Mouse (Mus musculus) ES-Bruce4 (cell line): ENCODE measurements around the gene Ankfn1. TPM values are rescaled to one million over a fixed set of nuclear protein-coding genes. Genes with fewer than 3 reads are reported as not detected.

ENCODE experiments used
- H3K27ac ChIP-seq: 2 replicates; pipeline ENCODE4 v1.5.1; 2012; ENCODE audit warnings: low read length, inconsistent platforms; ENCODE audit not compliant: insufficient read depth
- H3K27me3 ChIP-seq: 2 replicates; pipeline ENCODE4 v1.6.1; 2012; ENCODE audit warnings: mild to moderate bottlenecking, low read length, inconsistent platforms; ENCODE audit not compliant: control insufficient read depth, poor library complexity, insufficient read depth, severe bottlenecking
- H3K36me3 ChIP-seq: 2 replicates; pipeline ENCODE4 v1.6.1; 2012; ENCODE audit warnings: inconsistent platforms, mild to moderate bottlenecking, low read length, moderate library complexity; ENCODE audit not compliant: control insufficient read depth, poor library complexity, insufficient read depth, severe bottlenecking
- H3K4me1 ChIP-seq: one replicate; pipeline ENCODE4 v1.8.1; 2011; ENCODE audit warnings: low read length; ENCODE audit not compliant: control insufficient read depth, insufficient read depth
- H3K4me3 ChIP-seq: 2 replicates; pipeline ENCODE4 v1.5.1; 2011; ENCODE audit warnings: low read depth, mild to moderate bottlenecking, low read length
- H3K9ac ChIP-seq: 2 replicates; pipeline ENCODE4 v1.6.1; 2012; ENCODE audit warnings: low read depth, mild to moderate bottlenecking, inconsistent platforms; ENCODE audit not compliant: poor library complexity, severe bottlenecking
- H3K9me3 ChIP-seq: replicated peaks from 2 replicates; pipeline ENCODE4 v1.6.1; 2012; ENCODE audit warnings: mild to moderate bottlenecking, low read length, inconsistent platforms; ENCODE audit not compliant: control insufficient read depth, poor library complexity, insufficient read depth, severe bottlenecking
- CTCF ChIP-seq: IDR thresholded peaks from one replicate; pipeline ENCODE4 v1.8.1; 2011; ENCODE audit warnings: low read depth, low read length
- EP300 ChIP-seq: IDR thresholded peaks from 2 replicates; pipeline ENCODE4 v1.6.1; 2011; ENCODE audit warnings: low read depth, low read length; ENCODE audit not compliant: insufficient read depth
- POLR2A ChIP-seq: IDR thresholded peaks from one replicate; pipeline ENCODE4 v1.8.1; 2011; ENCODE audit warnings: low read length; ENCODE audit not compliant: insufficient read depth
- polyA plus RNA-seq: library from polyadenylated mRNA; stranded (reverse); fragments of >200 nt; gene quantifications from 2 replicates; pipeline ENCODE4 v1.2.4, GENCODE M21; 2011; ENCODE audit warnings: low read depth; ENCODE audit not compliant: missing spikeins, insufficient read depth, insufficient read length

Gene Ankfn1
- polyA plus RNA-seq, 1 experiment = not detected

- Histone ChIP-seq H3K36me3 (no peaks in the 10 kb centered on the region), H3K4me1 (no peaks in the 10 kb centered on the region), H3K27me3 (no peaks in the 10 kb centered on the region), H3K27ac (no peak overlapping the region), H3K9me3 (no peaks in the 10 kb centered on the region; the same call in 1 of the 2 replicates), H3K9ac (no peak overlapping the region), H3K4me3 (no peak overlapping the region)
- no peak for TF ChIP-seq POLR2A
Measured at GRCm38 (mm10) chr11:89607270-89607669, 170.2 kb downstream of the Ankfn1 start.

- Histone ChIP-seq H3K9me3 (no peaks in the 10 kb centered on the region; the same call in 1 of the 2 replicates), H3K27me3 (no peaks in the 10 kb centered on the region), H3K36me3 (no peaks in the 10 kb centered on the region), H3K9ac (no peak overlapping the region), H3K27ac (no peak overlapping the region), H3K4me1 (no peaks in the 10 kb centered on the region), H3K4me3 (no peak overlapping the region)
- no peak for TF ChIP-seq POLR2A
- TF ChIP-seq EP300 = no peak
- TF ChIP-seq CTCF = no peak
Measured at GRCm38 (mm10) chr11:89606346-89606745, 171.1 kb downstream of the Ankfn1 start.

GRCm38 (mm10) chr11:89602966-89603365, 174.5 kb downstream of the Ankfn1 start:
- H3K4me3 ChIP-seq = no peak overlapping the region
- H3K27ac ChIP-seq = no peak overlapping the region
- TF ChIP-seq CTCF (no peak), POLR2A (no peak), EP300 (no peak)
- no peak overlapping the region for H3K9ac ChIP-seq
- H3K36me3 ChIP-seq = no peaks in the 10 kb centered on the region
- no peaks in the 10 kb centered on the region for H3K4me1 ChIP-seq
- H3K27me3 ChIP-seq = no peaks in the 10 kb centered on the region
- no peaks in the 10 kb centered on the region; the same call in 1 of the 2 replicates for H3K9me3 ChIP-seq

DNA sequence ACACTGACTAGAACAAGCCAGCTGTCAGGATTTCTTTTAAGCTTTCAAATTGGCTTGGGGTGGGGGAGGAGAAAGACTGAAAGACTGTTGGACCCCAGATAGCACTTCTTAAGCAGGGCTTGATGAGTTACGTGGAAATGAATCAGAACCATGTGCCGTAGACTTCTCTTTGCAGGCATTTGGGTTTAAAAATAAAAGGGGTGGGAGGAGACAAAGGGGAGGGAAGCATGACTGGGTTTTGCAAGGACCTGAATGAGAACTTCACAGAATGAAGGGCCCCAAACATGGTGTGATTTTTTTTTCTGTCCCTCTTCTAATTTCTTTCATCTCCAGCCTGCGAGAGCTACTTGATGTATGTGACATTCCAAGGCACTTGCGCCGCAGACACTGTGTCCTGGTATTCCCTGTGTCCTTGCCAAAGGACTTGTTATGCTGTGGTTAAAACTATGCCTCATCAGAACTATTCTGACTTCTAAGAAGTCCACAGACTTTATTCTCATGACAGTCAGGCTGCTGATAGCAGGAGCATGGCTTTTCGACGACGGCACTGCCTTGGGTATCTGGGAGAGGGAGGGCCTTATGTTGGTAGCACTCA, 176.4 kb downstream of the Ankfn1 start:
- Histone ChIP-seq H3K4me3 (no peak overlapping the region), H3K27ac (no peak overlapping the region), H3K27me3 (no peaks in the 10 kb centered on the region), H3K9ac (no peak overlapping the region), H3K36me3 (no peaks in the 10 kb centered on the region), H3K4me1 (no peaks in the 10 kb centered on the region), H3K9me3 (no peaks in the 10 kb centered on the region)
- TF ChIP-seq EP300 (no peak), POLR2A (no peak), CTCF (no peak)

- Histone ChIP-seq H3K27me3 (no peaks in the 10 kb centered on the region; the same call in 1 of the 2 replicates), H3K9ac (no peak overlapping the region), H3K4me1 (no peaks in the 10 kb centered on the region), H3K4me3 (no peak overlapping the region), H3K36me3 (no peaks in the 10 kb centered on the region), H3K9me3 (no peaks in the 10 kb centered on the region), H3K27ac (no peak overlapping the region)
- TF ChIP-seq CTCF = no peak
- TF ChIP-seq EP300 = no peak
- TF ChIP-seq POLR2A = no peak
Measured at GRCm38 (mm10) chr11:89590273-89590874, 187.1 kb downstream of the Ankfn1 start.

GRCm38 (mm10) chr11:89586341-89586740, 191.1 kb downstream of the Ankfn1 start:
- Histone ChIP-seq H3K4me3 (no peak overlapping the region), H3K9ac (no peak overlapping the region), H3K4me1 (no peaks in the 10 kb centered on the region), H3K27ac (no peak overlapping the region), H3K9me3 (no peaks in the 10 kb centered on the region), H3K36me3 (no peaks in the 10 kb centered on the region), H3K27me3 (no peaks in the 10 kb centered on the region; the same call in 1 of the 2 replicates)
- TF ChIP-seq EP300 (no peak), POLR2A (no peak), CTCF (no peak)
